Mouse (Mus musculus) lung, postnatal 0 days (tissue): ENCODE measurements around the gene S1pr1. TPM values are rescaled to one million over a fixed set of nuclear protein-coding genes. Genes with fewer than 3 reads are reported as not detected.
A peak's percentile ranks its signal among the peaks of the same experiment; 100 is the strongest.

ENCODE experiments used
- ATAC-seq: fragments of 200-750 bp; cut with Nextera tagmentation; 2 replicates; pipeline ENCODE4 v1.8.0; 2017; ENCODE audit warnings: moderate library complexity
- DNase-seq: peaks from one replicate; pipeline ENCODE4 v3.0.0-alpha.2; 2016; ENCODE audit warnings: low spot score
- H3K27ac ChIP-seq: fragments of 300-500 bp; sonication (generic); 2 replicates; pipeline ENCODE4 v1.5.1; 2014; ENCODE audit warnings: antibody characterized with exemption, mild to moderate bottlenecking, low read length, mixed read lengths
- H3K27me3 ChIP-seq: fragments of 300-500 bp; sonication (generic); replicated peaks from 2 replicates; pipeline ENCODE4 v1.6.1; 2014; ENCODE audit warnings: low read length, mixed read lengths; ENCODE audit not compliant: insufficient read depth
- H3K36me3 ChIP-seq: fragments of 300-500 bp; sonication (generic); 2 replicates; pipeline ENCODE4 v1.6.1; 2014; ENCODE audit warnings: low read length, mixed read lengths; ENCODE audit not compliant: insufficient read depth
- H3K4me1 ChIP-seq: fragments of 300-500 bp; sonication (generic); 2 replicates; pipeline ENCODE4 v1.6.1; 2014; ENCODE audit warnings: antibody characterized with exemption, low read depth, low read length, mixed read lengths; ENCODE audit not compliant: insufficient read depth
- H3K4me2 ChIP-seq: fragments of 300-500 bp; sonication (generic); replicated peaks from 2 replicates; pipeline ENCODE4 v1.6.1; 2014; ENCODE audit warnings: low read depth, mild to moderate bottlenecking, low read length, moderate library complexity, mixed read lengths
- H3K4me3 ChIP-seq: fragments of 300-500 bp; sonication (generic); 2 replicates; pipeline ENCODE4 v1.5.1; 2014; ENCODE audit warnings: low read depth, low read length
- H3K9ac ChIP-seq: fragments of 300-500 bp; sonication (generic); replicated peaks from 2 replicates; pipeline ENCODE4 v1.6.1; 2014; ENCODE audit warnings: low read depth, mild to moderate bottlenecking
- H3K9me3 ChIP-seq: fragments of 300-500 bp; sonication (generic); 2 replicates; pipeline ENCODE4 v1.6.1; 2016; ENCODE audit warnings: low read length, mixed read lengths
- CTCF ChIP-seq: IDR thresholded peaks from 2 replicates; pipeline ENCODE4 v1.5.1; 2016; ENCODE audit warnings: antibody characterized with exemption, mild to moderate bottlenecking
- EP300 ChIP-seq: IDR thresholded peaks from 2 replicates; pipeline ENCODE4 v1.6.1; 2016; ENCODE audit warnings: antibody characterized with exemption, mild to moderate bottlenecking, control low read depth
- WGBS: fragments of 180-500 bp; shearing (Covaris S2); extraction: QIAGEN DNeasy Blood & Tissue Kit; methylation state at CpG from one replicate; pipeline ENCODE4 v1.1.7; 2014; 5-methylcytosine and 5-hydroxymethylcytosine counted together
- polyA plus RNA-seq: library from polyadenylated mRNA; unstranded; fragments of >200 nt; fragmentation: Nextera tagmentation; extraction: Ambion mirVana; gene quantifications from 2 replicates; pipeline ENCODE4 v1.2.1, GENCODE M21; 2015

S1pr1 gene
- polyA plus RNA-seq, 1 experiment from 2014 or later, result 100 TPM

DNA sequence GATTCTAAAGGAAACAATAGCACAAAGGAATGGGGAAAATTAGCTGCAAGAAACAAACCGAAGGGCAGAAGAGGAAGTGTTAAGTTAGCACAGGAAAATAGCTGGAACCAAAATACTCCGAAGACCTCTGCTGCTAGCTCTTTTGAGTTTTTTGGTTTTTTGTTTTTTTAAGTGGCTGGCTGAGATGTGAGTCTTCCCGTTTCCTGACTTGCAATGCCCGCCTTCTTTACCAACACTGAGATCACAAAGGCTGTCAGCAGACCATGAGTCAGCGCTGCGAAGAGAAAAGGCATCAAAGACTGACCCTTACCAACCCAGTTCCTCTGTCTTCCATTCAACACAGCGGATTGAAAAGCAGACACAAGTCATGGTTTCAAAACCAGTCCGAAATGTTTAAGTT lies 25.5 kb downstream of the S1pr1 start:
- TF ChIP-seq EP300 (peak; percentile 55; the same call in 1 of the 2 replicates), CTCF (no peak)
- H3K4me3 ChIP-seq, result no peak overlapping the region
- WGBS, result 31% methylated on average over 8 of the region's 8 CpGs
- H3K36me3 ChIP-seq, result no peaks in the 10 kb centered on the region
- no peaks in the 10 kb centered on the region for H3K4me1 ChIP-seq
- ATAC-seq, result peak; percentile 55
- H3K9me3 ChIP-seq, result no peaks in the 10 kb centered on the region
- no peak overlapping the region for H3K9ac ChIP-seq
- H3K4me2 ChIP-seq, result no peak overlapping the region
- no peaks in the 10 kb centered on the region for H3K27me3 ChIP-seq
- peak; percentile 68 for DNase-seq
- no peak overlapping the region for H3K27ac ChIP-seq

DNA sequence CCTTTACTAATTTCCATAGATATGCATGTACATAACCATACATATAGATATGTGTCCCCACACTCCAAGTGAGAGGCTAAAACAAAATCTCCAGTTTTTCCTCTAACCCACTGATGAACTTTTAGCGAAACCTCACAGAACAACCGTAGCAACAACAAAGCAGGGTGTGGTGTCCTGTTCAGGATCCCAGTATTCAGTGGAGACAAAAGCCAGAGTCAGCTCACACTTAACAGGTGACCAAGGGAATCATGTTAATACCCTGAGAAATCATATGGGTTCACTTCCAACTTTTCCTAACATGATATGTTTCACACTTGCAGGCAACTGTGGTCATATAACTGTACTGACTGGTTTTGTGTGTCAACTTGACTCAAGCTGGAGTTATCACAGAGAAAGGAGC lies 27.1 kb downstream of the S1pr1 start:
- Histone ChIP-seq H3K4me3 (no peak overlapping the region), H3K4me1 (no peaks in the 10 kb centered on the region), H3K27ac (no peak overlapping the region), H3K36me3 (no peaks in the 10 kb centered on the region), H3K9me3 (no peaks in the 10 kb centered on the region), H3K27me3 (no peaks in the 10 kb centered on the region), H3K9ac (no peak overlapping the region), H3K4me2 (no peak overlapping the region)
- ATAC-seq (no peak), DNase-seq (no peak)
- TF ChIP-seq EP300 (no peak), CTCF (no peak)
- 61% methylated on average over 2 of the region's 2 CpGs for WGBS

- Histone ChIP-seq H3K9ac (no peak overlapping the region), H3K4me1 (no peaks in the 10 kb centered on the region), H3K27me3 (no peaks in the 10 kb centered on the region), H3K4me3 (no peak overlapping the region), H3K27ac (peak overlapping the region; percentile 71), H3K4me2 (no peak overlapping the region), H3K36me3 (no peaks in the 10 kb centered on the region), H3K9me3 (no peaks in the 10 kb centered on the region)
- ATAC-seq (peak; percentile 97), DNase-seq (peak; percentile 72)
- TF ChIP-seq CTCF (0 out of 2 replicates have a peak, but pooled peaks have one; percentile 6), EP300 (peak; percentile 99)
- 51% methylated on average over 14 of the region's 14 CpGs for WGBS
These were observed 32.4 kb downstream of the S1pr1 start for GRCm38 (mm10) chr3:115682328-115683088.

- H3K27ac ChIP-seq, result no peak overlapping the region
- TF ChIP-seq EP300 (no peak), CTCF (no peak)
- ATAC-seq (no peak), DNase-seq (no peak)
- no peaks in the 10 kb centered on the region for H3K4me1 ChIP-seq
- 78% methylated on average over 1 of the region's 1 CpGs for WGBS
- no peak overlapping the region for H3K9ac ChIP-seq
- no peak overlapping the region for H3K4me3 ChIP-seq
- H3K9me3 ChIP-seq, result no peaks in the 10 kb centered on the region
- H3K4me2 ChIP-seq, result no peak overlapping the region
- no peaks in the 10 kb centered on the region for H3K27me3 ChIP-seq
- H3K36me3 ChIP-seq, result no peaks in the 10 kb centered on the region
These were observed 33.7 kb downstream of the S1pr1 start for GRCm38 (mm10) chr3:115681184-115681583.

DNA sequence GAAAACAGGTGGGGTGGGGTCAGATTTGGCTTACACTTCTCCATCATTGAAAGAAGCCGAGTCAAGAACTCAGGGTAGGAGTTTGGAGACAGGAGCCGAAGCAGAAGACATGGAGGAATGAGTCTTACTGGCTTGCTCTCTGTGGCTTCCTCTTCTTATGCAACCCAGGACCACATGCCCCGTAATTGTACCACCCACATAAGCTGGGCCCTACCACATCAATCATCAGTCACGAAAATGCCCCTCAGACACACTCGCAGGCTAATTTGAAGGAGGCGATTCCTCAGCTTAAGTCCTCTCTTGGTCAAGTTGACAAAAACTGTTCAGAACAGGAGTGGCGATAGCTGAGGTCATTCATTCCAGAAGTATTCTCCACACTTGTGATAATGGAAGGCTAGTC lies 35.9 kb downstream of the S1pr1 start:
- no peak overlapping the region for H3K9ac ChIP-seq
- no peaks in the 10 kb centered on the region for H3K36me3 ChIP-seq
- H3K4me1 ChIP-seq, result 0 out of 2 replicates have a peak, but pooled peaks cover 2% of the 10 kb centered on the region
- no peak overlapping the region for H3K27ac ChIP-seq
- no peaks in the 10 kb centered on the region for H3K27me3 ChIP-seq
- H3K4me3 ChIP-seq, result no peak overlapping the region
- WGBS, result 65% methylated on average over 7 of the region's 7 CpGs
- TF ChIP-seq EP300, result no peak
- ATAC-seq (no peak), DNase-seq (no peak)
- no peak overlapping the region for H3K4me2 ChIP-seq
- no peaks in the 10 kb centered on the region for H3K9me3 ChIP-seq

DNA sequence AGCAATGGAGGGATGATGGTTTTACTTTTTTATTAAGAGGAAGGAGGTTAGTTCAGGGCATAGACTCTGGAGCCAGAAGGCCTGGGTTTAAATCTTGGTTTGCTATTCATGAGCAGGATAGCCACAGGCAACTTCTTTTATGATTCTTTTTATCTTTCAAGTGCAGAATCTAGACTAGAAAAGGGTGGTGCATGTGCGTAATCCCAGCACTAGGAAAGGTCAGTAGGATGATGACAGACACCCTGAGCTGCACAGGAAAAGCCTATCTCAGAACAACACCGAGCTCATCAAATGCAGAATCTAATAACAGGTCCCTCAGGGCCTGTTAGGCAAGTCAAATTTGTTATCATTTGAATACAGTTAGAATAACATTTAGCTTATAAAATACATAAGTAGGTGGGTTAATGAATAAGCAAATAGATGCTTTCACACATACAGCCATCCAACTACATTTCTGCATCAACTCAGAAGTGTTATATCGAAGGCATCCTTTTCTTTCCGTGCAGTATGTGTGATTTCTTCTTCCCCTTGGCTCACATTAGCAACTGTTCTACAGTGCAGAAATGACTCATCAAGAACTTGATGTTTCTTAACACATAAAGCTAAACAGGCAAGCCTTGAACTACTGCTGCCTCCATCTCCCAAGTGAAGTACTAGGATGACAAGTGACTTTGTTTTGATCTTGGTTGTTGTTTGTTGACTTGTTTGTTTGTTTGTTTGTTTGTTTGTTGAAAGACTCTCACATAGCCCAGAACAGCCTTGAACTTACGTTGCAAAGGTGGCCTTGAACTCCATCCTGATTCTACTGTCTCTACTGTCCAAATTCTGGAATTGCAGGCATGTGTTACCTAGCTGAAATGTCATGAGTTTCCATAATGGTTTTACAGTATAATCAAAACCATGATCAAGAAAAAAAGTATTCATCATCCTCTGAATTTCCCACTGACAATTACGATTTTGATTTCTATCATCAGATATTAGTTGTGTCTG lies 39.0 kb downstream of the S1pr1 start:
- DNase-seq, result no peak
- Histone ChIP-seq H3K27ac (no peak overlapping the region), H3K4me3 (no peak overlapping the region), H3K9ac (no peak overlapping the region), H3K27me3 (no peaks in the 10 kb centered on the region), H3K36me3 (no peaks in the 10 kb centered on the region), H3K4me1 (0 out of 2 replicates have a peak, but pooled peaks cover 3% of the 10 kb centered on the region), H3K4me2 (no peak overlapping the region), H3K9me3 (no peaks in the 10 kb centered on the region)
- WGBS, result 84% methylated on average over 6 of the region's 6 CpGs
- TF ChIP-seq CTCF, result no peak
- no peak for TF ChIP-seq EP300
- ATAC-seq, result no peak
